Mouse (Mus musculus): ENCODE measurements around the gene Thada.

Thada gene

GRCm38 (mm10) chr17:84156748-84157742 is 309.0 kb downstream of the Thada start:
- DNase-seq, result peak; percentile 75

- DNase-seq, result no peak
These were observed 309.8 kb downstream of the Thada start for GRCm38 (mm10) chr17:84156227-84156573.

GRCm38 (mm10) chr17:84155516-84156226 is 310.3 kb downstream of the Thada start:
- no peak for DNase-seq

GRCm38 (mm10) chr17:84155029-84155338 is 311.0 kb downstream of the Thada start:
- no peak for DNase-seq

- DNase-seq, result no peak
These were observed 311.5 kb downstream of the Thada start for GRCm38 (mm10) chr17:84154302-84155028.

- DNase-seq, result no peak
These were observed 312.8 kb downstream of the Thada start for GRCm38 (mm10) chr17:84152976-84153786.

- no peak for DNase-seq
These were observed 313.6 kb downstream of the Thada start for GRCm38 (mm10) chr17:84152206-84152975.

GRCm38 (mm10) chr17:84151306-84151705 is 314.7 kb downstream of the Thada start:
- DNase-seq, result no peak

GRCm38 (mm10) chr17:84150291-84150690 is 315.7 kb downstream of the Thada start:
- no peak for DNase-seq

GRCm38 (mm10) chr17:84149566-84149965 is 316.4 kb downstream of the Thada start:
- no peak for DNase-seq

GRCm38 (mm10) chr17:84148499-84149484 is 317.2 kb downstream of the Thada start:
- DNase-seq, result peak; percentile 88

GRCm38 (mm10) chr17:84147183-84148108 is 318.6 kb downstream of the Thada start:
- DNase-seq, result no peak

- no peak for DNase-seq
These were observed 319.4 kb downstream of the Thada start for GRCm38 (mm10) chr17:84146458-84147182.

- DNase-seq, result peak; percentile 81
These were observed 320.1 kb downstream of the Thada start for GRCm38 (mm10) chr17:84145826-84146287.

GRCm38 (mm10) chr17:84144762-84145599 is 321.0 kb downstream of the Thada start:
- DNase-seq, result no peak

- no peak for DNase-seq
These were observed 321.9 kb downstream of the Thada start for GRCm38 (mm10) chr17:84144130-84144529.

- no peak for DNase-seq
These were observed 322.7 kb downstream of the Thada start for GRCm38 (mm10) chr17:84143219-84143844.
